Comparison of ENCODE assay signal across 9 mouse cellular contexts in genomic region chr5:111243447-111244040, GRCm38 (mm10).
DNase-seq lines count a peak whose midpoint lies in the region.
"Had no signal": no experiment of that assay in that cellular context is flagged by ENCODE, and none has a peak within 500 bp of the region (broad histone marks: within the 10 kb centered on the region; RNA-seq: fewer than 3 reads in every experiment).

No protein-coding gene starts in this region.

- peak; percentile 55 for DNase-seq in gastrocnemius, postnatal 14 days
- no peak for DNase-seq in gastrocnemius, postnatal 4 days (ENCODE audit: low spot score in 2 of 2)
- peak; percentile 41 for DNase-seq in retina, postnatal 1 day
- DNase-seq in retina, embryonic 14.5 days (ENCODE audit: low spot score), result no peak
- peak; percentile 25 for DNase-seq in lung, postnatal 36 days
- no peak for DNase-seq in cerebellum, postnatal 10 days
- DNase-seq in cerebellum, adult 11-12 months, result no peak
- DNase-seq in thymus, postnatal 4 days, result no peak
- DNase-seq: cerebellum, postnatal 14 days had no signal

- intact Hi-C loops in gastrocnemius, postnatal 14 days (cut with DNase I; ENCODE audit: low total_unique reads), result no loop called here

Comparison
In these comparisons a context has a peak if more than half of its experiments do, and no peak if none do; other contexts are left out.
1. DNase-seq: peak in gastrocnemius, postnatal 14 days (single experiment), retina, postnatal 1 day (single experiment) and lung, postnatal 36 days (single experiment); none in gastrocnemius, postnatal 4 days (0 of 2), retina, embryonic 14.5 days (single experiment), cerebellum, postnatal 10 days (0 of 2), cerebellum, adult 11-12 months (single experiment) and thymus, postnatal 4 days (single experiment).